Mouse (Mus musculus) kidney, adult 2 months (tissue): ENCODE results near the gene Ablim1. TPM values are rescaled to one million over a fixed set of nuclear protein-coding genes. Genes with fewer than 3 reads are reported as not detected.

Experiments
- DNase-seq: peaks from one replicate; pipeline ENCODE4 v3.0.0; 2021
- H3K27ac ChIP-seq: fragments of 200-500 bp; 2 replicates; pipeline ENCODE4 v1.5.1; 2012; ENCODE audit warnings: low read depth, low read length, control low read depth, inconsistent platforms; ENCODE audit not compliant: insufficient read depth
- H3K27me3 ChIP-seq: fragments of 200-500 bp; replicated peaks from 2 replicates; pipeline ENCODE4 v1.6.1; 2012; ENCODE audit warnings: mild to moderate bottlenecking, moderate library complexity, low read length, inconsistent platforms; ENCODE audit not compliant: control insufficient read depth, insufficient read depth
- H3K36me3 ChIP-seq: fragments of 200-500 bp; 2 replicates; pipeline ENCODE4 v1.6.1; 2012; ENCODE audit warnings: mild to moderate bottlenecking, moderate library complexity, low read length, inconsistent platforms; ENCODE audit not compliant: control insufficient read depth, insufficient read depth
- H3K4me1 ChIP-seq: fragments of 200-500 bp; 2 replicates; pipeline ENCODE4 v1.6.1; 2011; ENCODE audit warnings: low read length; ENCODE audit not compliant: control insufficient read depth, insufficient read depth
- H3K4me3 ChIP-seq: fragments of 200-500 bp; 2 replicates; pipeline ENCODE4 v1.5.1; 2011; ENCODE audit warnings: mild to moderate bottlenecking, low read depth, low read length, control low read depth; ENCODE audit not compliant: insufficient read depth
- CTCF ChIP-seq: fragments of 200-500 bp; conservative IDR thresholded peaks from 2 replicates; pipeline ENCODE4 v1.5.1; 2011; ENCODE audit warnings: low read depth, mild to moderate bottlenecking, control low read depth, low read length, moderate library complexity, mixed read lengths; ENCODE audit not compliant: insufficient read depth, insufficient read length
- POLR2A ChIP-seq: fragments of 200-500 bp; IDR thresholded peaks from one replicate; pipeline ENCODE4 v1.6.1; 2011; ENCODE audit warnings: low read depth, low read length, control low read depth
- WGBS: fragments of 180-500 bp; shearing (Covaris S2); methylation state at CpG from one replicate; pipeline ENCODE4 v1.1.7; 2018; 5-methylcytosine and 5-hydroxymethylcytosine counted together
- polyA plus RNA-seq: library from polyadenylated mRNA; depleted of rRNA; stranded (reverse); fragments of >200 nt; gene quantifications from 2 replicates; pipeline ENCODE4 v1.2.3, GENCODE M21; 2012

Gene Ablim1
- polyA plus RNA-seq, 1 experiment = 34.7 TPM

GRCm38 (mm10) chr19:57305972-57306371, 8.7 kb downstream of the Ablim1 start:
- DNase-seq = no peak
- Histone ChIP-seq H3K4me1 (peaks cover 16% of the 10 kb centered on the region; the same call in 1 of the 2 replicates), H3K36me3 (no peaks in the 10 kb centered on the region), H3K4me3 (no peak overlapping the region), H3K27me3 (no peaks in the 10 kb centered on the region), H3K27ac (no peak overlapping the region)
- 63% methylated on average over 8 of the region's 8 CpGs for WGBS
- no peak for TF ChIP-seq POLR2A
- no peak for TF ChIP-seq CTCF

- Histone ChIP-seq H3K27ac (no peak overlapping the region), H3K27me3 (no peaks in the 10 kb centered on the region), H3K36me3 (no peaks in the 10 kb centered on the region), H3K4me3 (no peak overlapping the region), H3K4me1 (peaks cover 11% of the 10 kb centered on the region; the same call in 1 of the 2 replicates)
- DNase-seq = no peak
- 73% methylated on average over 2 of the region's 2 CpGs for WGBS
- TF ChIP-seq POLR2A (no peak), CTCF (no peak)
These were observed 10.1 kb downstream of the Ablim1 start for GRCm38 (mm10) chr19:57304666-57305065.

GRCm38 (mm10) chr19:57301961-57302395, 12.7 kb downstream of the Ablim1 start:
- WGBS = 47% methylated on average over 12 of the region's 12 CpGs
- H3K27ac ChIP-seq = no peak overlapping the region

GRCm38 (mm10) chr19:57298006-57298405, 16.7 kb downstream of the Ablim1 start:
- no peaks in the 10 kb centered on the region for H3K27me3 ChIP-seq
- H3K4me1 ChIP-seq = peaks cover 4% of the 10 kb centered on the region; the same call in 1 of the 2 replicates
- WGBS = 91% methylated on average over 5 of the region's 5 CpGs
- H3K4me3 ChIP-seq = no peak overlapping the region
- TF ChIP-seq CTCF (no peak), POLR2A (no peak)
- DNase-seq = no peak
- no peaks in the 10 kb centered on the region for H3K36me3 ChIP-seq
- H3K27ac ChIP-seq = no peak overlapping the region

More at GRCm38 (mm10) chr19:57301961-57302395, 12.7 kb downstream of the Ablim1 start:
- Histone ChIP-seq H3K27me3 (no peaks in the 10 kb centered on the region), H3K4me3 (no peak overlapping the region), H3K36me3 (no peaks in the 10 kb centered on the region), H3K4me1 (peaks cover 4% of the 10 kb centered on the region; the same call in 1 of the 2 replicates)
- no peak for TF ChIP-seq POLR2A
- no peak for TF ChIP-seq CTCF
- DNase-seq = no peak

GRCm38 (mm10) chr19:57297447-57297846, 17.3 kb downstream of the Ablim1 start:
- WGBS = 92% methylated on average over 9 of the region's 9 CpGs

GRCm38 (mm10) chr19:57296539-57296938, 18.2 kb downstream of the Ablim1 start:
- no peak for TF ChIP-seq CTCF
- TF ChIP-seq POLR2A = no peak
- Histone ChIP-seq H3K36me3 (no peaks in the 10 kb centered on the region), H3K4me3 (no peak overlapping the region), H3K27me3 (no peaks in the 10 kb centered on the region), H3K4me1 (no peaks in the 10 kb centered on the region), H3K27ac (no peak overlapping the region)
- WGBS = 52% methylated on average over 5 of the region's 5 CpGs
- peak; percentile 26 for DNase-seq

More at GRCm38 (mm10) chr19:57297447-57297846, 17.3 kb downstream of the Ablim1 start:
- Histone ChIP-seq H3K4me1 (peaks cover 4% of the 10 kb centered on the region; the same call in 1 of the 2 replicates), H3K4me3 (no peak overlapping the region), H3K27me3 (no peaks in the 10 kb centered on the region), H3K27ac (no peak overlapping the region), H3K36me3 (no peaks in the 10 kb centered on the region)
- no peak for TF ChIP-seq POLR2A
- TF ChIP-seq CTCF = no peak
- no peak for DNase-seq

GRCm38 (mm10) chr19:57295521-57295920, 19.2 kb downstream of the Ablim1 start:
- H3K4me3 ChIP-seq = no peak overlapping the region
- no peak for DNase-seq
- no peaks in the 10 kb centered on the region for H3K4me1 ChIP-seq
- H3K27me3 ChIP-seq = no peaks in the 10 kb centered on the region
- no peaks in the 10 kb centered on the region for H3K36me3 ChIP-seq
- TF ChIP-seq CTCF (no peak), POLR2A (no peak)
- WGBS = 78% methylated on average over 9 of the region's 9 CpGs
- H3K27ac ChIP-seq = no peak overlapping the region
